Mouse (Mus musculus): ENCODE measurements around the gene Olfr304. TPM values are rescaled to one million over a fixed set of nuclear protein-coding genes. Genes with fewer than 3 reads are reported as not detected.

The Olfr304 gene
- total and polyA plus RNA-seq, 2 experiments from 2014 or later: not detected

DNA sequence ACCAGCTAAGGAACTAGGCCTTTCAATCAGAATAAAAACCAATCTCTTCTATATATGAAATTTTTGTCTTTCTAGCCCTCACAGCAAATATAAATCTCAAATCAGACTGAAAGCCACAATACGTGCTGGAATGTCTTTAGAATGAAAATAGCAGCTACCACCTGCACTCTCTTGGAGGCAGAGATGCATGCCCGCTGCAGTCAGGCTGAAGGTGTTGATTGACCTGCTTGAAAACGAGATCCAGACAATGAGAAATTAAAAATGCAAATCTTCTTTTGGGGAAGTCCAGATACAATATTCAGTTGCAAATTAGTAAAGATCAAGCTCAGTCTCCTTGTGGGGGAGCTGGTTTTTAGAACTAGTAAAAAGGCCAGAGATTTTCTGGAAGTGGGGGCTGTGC is 42.2 kb downstream of the Olfr304 start:
- no peak overlapping the region for H3K27ac ChIP-seq (ENCODE audit: low read depth)
- H3K36me3 ChIP-seq (replicated peaks; ENCODE audit: control insufficient read depth, insufficient read depth, low read length): no peaks in the 10 kb centered on the region
- H3K9ac ChIP-seq (replicated peaks; ENCODE audit: low read depth, low read length): no peak overlapping the region
- no peak for TF ChIP-seq CTCF (IDR thresholded peaks at IDR 0.05; ENCODE audit: low read depth)
- no peak for TF ChIP-seq EP300 (IDR thresholded peaks at IDR 0.05; ENCODE audit: low read depth)
- no peak overlapping the region for H3K4me3 ChIP-seq (ENCODE audit: low read depth, low read length)
- ATAC-seq (ENCODE audit: insufficient read depth, low read depth) (no peak), DNase-seq (ENCODE audit: low spot score) (no peak)
- no peaks in the 10 kb centered on the region for H3K9me3 ChIP-seq (replicated peaks; ENCODE audit: control insufficient read depth, low read length)
- H3K27me3 ChIP-seq (ENCODE audit: control insufficient read depth, insufficient read depth, low read length): no peaks in the 10 kb centered on the region
- H3K4me1 ChIP-seq (ENCODE audit: control insufficient read depth, insufficient read depth): no peaks in the 10 kb centered on the region
- WGBS: 50% methylated on average over 3 of the region's 3 CpGs
- no peak overlapping the region for H3K4me2 ChIP-seq (ENCODE audit: low read depth, low read length)

DNA sequence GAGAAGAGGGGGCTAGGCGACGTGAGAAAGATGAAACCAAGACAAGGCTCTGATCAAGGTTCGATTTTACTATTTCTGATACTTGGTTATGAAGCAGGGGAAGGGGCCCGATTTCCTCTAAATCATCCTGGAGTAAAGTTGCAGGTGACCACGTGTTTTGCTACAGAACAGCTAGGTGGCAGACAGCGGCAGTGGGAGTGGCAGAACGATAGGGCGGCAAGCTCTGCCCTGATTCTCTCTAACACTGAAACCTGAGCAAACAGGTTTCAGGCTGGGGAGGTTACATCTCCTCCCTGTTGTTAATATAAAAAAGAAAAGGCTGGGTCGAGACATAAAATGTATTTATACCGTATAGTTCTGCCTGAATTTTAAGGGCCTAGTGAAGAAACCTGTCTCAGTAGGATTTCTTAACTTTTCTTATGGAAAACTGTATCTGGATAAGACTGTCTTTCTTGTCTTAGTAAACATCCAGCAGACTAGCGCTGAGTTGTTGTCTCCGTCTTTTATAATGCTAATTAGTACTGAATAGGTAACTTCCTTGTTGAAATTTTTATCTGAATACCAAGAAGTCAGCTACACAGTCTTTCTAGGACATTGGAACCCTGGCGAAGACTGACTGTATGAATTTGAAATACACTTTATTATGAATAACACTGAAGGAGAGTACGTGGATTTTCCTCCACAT is 43.4 kb downstream of the Olfr304 start:
- 61% methylated on average over 14 of the region's 14 CpGs for WGBS
- H3K4me3 ChIP-seq (ENCODE audit: low read depth, low read length): no peak overlapping the region

DNA sequence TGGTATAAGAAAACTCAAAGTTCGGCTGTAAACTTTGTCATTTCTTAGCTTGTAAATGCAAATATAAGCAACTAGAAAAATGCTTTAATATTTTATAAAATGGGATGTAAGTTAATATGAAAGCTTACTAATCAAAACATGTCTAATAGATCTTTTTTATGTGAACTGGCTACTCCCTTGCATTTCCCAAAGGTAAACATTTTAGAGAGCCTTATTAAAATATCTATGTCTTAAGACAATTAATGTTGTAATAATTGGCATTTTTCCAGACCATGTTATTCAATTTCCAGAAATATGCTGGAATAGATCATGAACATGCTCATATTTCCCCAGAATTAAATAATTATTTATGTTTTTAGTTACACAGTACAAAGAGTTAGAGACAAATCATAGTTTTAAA is 49.0 kb downstream of the Olfr304 start, which contains the start of gene Olfr307:
Gene Olfr307 (minus strand): TSS at position 101 of the 400 bp plus-strand sequence.
- no peaks in the 10 kb centered on the region for H3K4me1 ChIP-seq (ENCODE audit: control insufficient read depth, insufficient read depth)
- ATAC-seq (ENCODE audit: insufficient read depth, low read depth) (no peak), DNase-seq (ENCODE audit: low spot score) (no peak)
- 56% methylated on average over 1 of the region's 1 CpGs for WGBS
- no peaks in the 10 kb centered on the region for H3K36me3 ChIP-seq (replicated peaks; ENCODE audit: control insufficient read depth, insufficient read depth, low read length)
- no peak within 1 kb of the TSS for H3K4me2 ChIP-seq (ENCODE audit: low read depth, low read length)
- H3K9me3 ChIP-seq (replicated peaks; ENCODE audit: control insufficient read depth, low read length): no peaks in the 10 kb centered on the region
- H3K27me3 ChIP-seq (ENCODE audit: control insufficient read depth, insufficient read depth, low read length): no peaks in the 10 kb centered on the region
- no peak within 1 kb of the TSS for H3K4me3 ChIP-seq (ENCODE audit: low read depth, low read length)
- no peak within 1 kb of the TSS for H3K27ac ChIP-seq (ENCODE audit: low read depth)
- TF ChIP-seq CTCF (IDR thresholded peaks at IDR 0.05; ENCODE audit: low read depth) (no peak), EP300 (IDR thresholded peaks at IDR 0.05; ENCODE audit: low read depth) (no peak)
- no peak within 1 kb of the TSS for H3K9ac ChIP-seq (replicated peaks; ENCODE audit: low read depth, low read length)

More for the DNA sequence above, 43.4 kb downstream of the Olfr304 start:
- TF ChIP-seq EP300 (IDR thresholded peaks at IDR 0.05; ENCODE audit: low read depth) (no peak), CTCF (IDR thresholded peaks at IDR 0.05; ENCODE audit: low read depth) (no peak)
- no peaks in the 10 kb centered on the region for H3K4me1 ChIP-seq (ENCODE audit: control insufficient read depth, insufficient read depth)
- H3K4me2 ChIP-seq (ENCODE audit: low read depth, low read length): no peak overlapping the region
- no peak overlapping the region for H3K27ac ChIP-seq (ENCODE audit: low read depth)
- H3K9ac ChIP-seq (replicated peaks; ENCODE audit: low read depth, low read length): no peak overlapping the region
- H3K27me3 ChIP-seq (ENCODE audit: control insufficient read depth, insufficient read depth, low read length): no peaks in the 10 kb centered on the region
- H3K36me3 ChIP-seq (replicated peaks; ENCODE audit: control insufficient read depth, insufficient read depth, low read length): no peaks in the 10 kb centered on the region
- ATAC-seq (ENCODE audit: insufficient read depth, low read depth) (no peak), DNase-seq (ENCODE audit: low spot score) (no peak)
- H3K9me3 ChIP-seq (replicated peaks; ENCODE audit: control insufficient read depth, low read length): no peaks in the 10 kb centered on the region

Other genes starting within 250 kb of the Olfr304 start
- not detected in 2 replicates for gene Vmn2r75, start 214.9 kb downstream of the Olfr304 start, total RNA-seq (2014; rRNA removed; ENCODE audit: low replicate concordance)
- gene Vmn2r75, start 214.9 kb downstream of the Olfr304 start, polyA plus RNA-seq (2015; fragmentation: Nextera tagmentation; extraction: Ambion mirVana): not detected in 2 replicates
- gene Vmn2r76, start 140.3 kb downstream of the Olfr304 start, total RNA-seq (2014; rRNA removed; ENCODE audit: low replicate concordance): not detected in 2 replicates
- not detected in 2 replicates for gene Vmn2r76, start 140.3 kb downstream of the Olfr304 start, polyA plus RNA-seq (2015; fragmentation: Nextera tagmentation; extraction: Ambion mirVana)
- not detected in 2 replicates for gene Olfr310, start 109.5 kb downstream of the Olfr304 start, total RNA-seq (2014; rRNA removed; ENCODE audit: low replicate concordance)
- not detected in 2 replicates for gene Olfr310, start 109.5 kb downstream of the Olfr304 start, polyA plus RNA-seq (2015; fragmentation: Nextera tagmentation; extraction: Ambion mirVana)
- not detected in 2 replicates for gene Olfr309, start 73.0 kb downstream of the Olfr304 start, total RNA-seq (2014; rRNA removed; ENCODE audit: low replicate concordance)
- gene Olfr309, start 73.0 kb downstream of the Olfr304 start, polyA plus RNA-seq (2015; fragmentation: Nextera tagmentation; extraction: Ambion mirVana): not detected in 2 replicates
- not detected in 2 replicates for gene Olfr308, start 61.0 kb downstream of the Olfr304 start, total RNA-seq (2014; rRNA removed; ENCODE audit: low replicate concordance)
- not detected in 2 replicates for gene Olfr308, start 61.0 kb downstream of the Olfr304 start, polyA plus RNA-seq (2015; fragmentation: Nextera tagmentation; extraction: Ambion mirVana)
- not detected in 2 replicates for gene Olfr307, start 49.1 kb downstream of the Olfr304 start, total RNA-seq (2014; rRNA removed; ENCODE audit: low replicate concordance)
- gene Olfr307, start 49.1 kb downstream of the Olfr304 start, polyA plus RNA-seq (2015; fragmentation: Nextera tagmentation; extraction: Ambion mirVana): not detected in 2 replicates
- gene Olfr305, start 19.7 kb downstream of the Olfr304 start, total RNA-seq (2014; rRNA removed; ENCODE audit: low replicate concordance): not detected in 2 replicates
- gene Olfr305, start 19.7 kb downstream of the Olfr304 start, polyA plus RNA-seq (2015; fragmentation: Nextera tagmentation; extraction: Ambion mirVana): not detected in 2 replicates
- gene Olfr303, start 11.1 kb upstream of the Olfr304 start, total RNA-seq (2014; rRNA removed; ENCODE audit: low replicate concordance): not detected in 2 replicates
- gene Olfr303, start 11.1 kb upstream of the Olfr304 start, polyA plus RNA-seq (2015; fragmentation: Nextera tagmentation; extraction: Ambion mirVana): not detected in 2 replicates
- not detected in 2 replicates for gene Olfr301, start 17.2 kb upstream of the Olfr304 start, total RNA-seq (2014; rRNA removed; ENCODE audit: low replicate concordance)
- gene Olfr301, start 17.2 kb upstream of the Olfr304 start, polyA plus RNA-seq (2015; fragmentation: Nextera tagmentation; extraction: Ambion mirVana): not detected in 2 replicates
- gene Olfr299, start 73.3 kb upstream of the Olfr304 start, total RNA-seq (2014; rRNA removed; ENCODE audit: low replicate concordance): not detected in 2 replicates
- gene Olfr299, start 73.3 kb upstream of the Olfr304 start, polyA plus RNA-seq (2015; fragmentation: Nextera tagmentation; extraction: Ambion mirVana): not detected in 2 replicates
- gene Olfr298, start 105.8 kb upstream of the Olfr304 start, total RNA-seq (2014; rRNA removed; ENCODE audit: low replicate concordance): not detected in 2 replicates
- gene Olfr298, start 105.8 kb upstream of the Olfr304 start, polyA plus RNA-seq (2015; fragmentation: Nextera tagmentation; extraction: Ambion mirVana): not detected in 2 replicates
- gene Olfr297, start 133.3 kb upstream of the Olfr304 start, total RNA-seq (2014; rRNA removed; ENCODE audit: low replicate concordance): not detected in 2 replicates
- gene Olfr297, start 133.3 kb upstream of the Olfr304 start, polyA plus RNA-seq (2015; fragmentation: Nextera tagmentation; extraction: Ambion mirVana): not detected in 2 replicates
- gene Olfr295, start 197.2 kb upstream of the Olfr304 start, total RNA-seq (2014; rRNA removed; ENCODE audit: low replicate concordance): not detected in 2 replicates
- not detected in 2 replicates for gene Olfr295, start 197.2 kb upstream of the Olfr304 start, polyA plus RNA-seq (2015; fragmentation: Nextera tagmentation; extraction: Ambion mirVana)
- not detected in 2 replicates for gene Olfr294, start 230.0 kb upstream of the Olfr304 start, total RNA-seq (2014; rRNA removed; ENCODE audit: low replicate concordance)
- gene Olfr294, start 230.0 kb upstream of the Olfr304 start, polyA plus RNA-seq (2015; fragmentation: Nextera tagmentation; extraction: Ambion mirVana): not detected in 2 replicates

Measured in heart, postnatal 0 days (tissue).